Mouse (Mus musculus) neural tube, embryonic 11.5 days (tissue): ENCODE data around the gene Uts2b. TPM values are rescaled to one million over a fixed set of nuclear protein-coding genes. Genes with fewer than 3 reads are reported as not detected.

ENCODE experiments used
- ATAC-seq: fragments of 200-750 bp; cut with Nextera tagmentation; 2 replicates; pipeline ENCODE4 v1.8.0; 2017; ENCODE audit warnings: moderate number of reproducible peaks, mild to moderate bottlenecking, moderate TSS enrichment, moderate library complexity; ENCODE audit not compliant: insufficient read depth, low FRiP score, low TSS enrichment
- DNase-seq: peaks from one replicate; pipeline ENCODE4 v3.0.0-alpha.2; 2015; ENCODE audit warnings: low spot score
- H3K27ac ChIP-seq: fragments of 300-500 bp; sonication (generic); 2 replicates; pipeline ENCODE4 v1.5.1; 2014; ENCODE audit warnings: low read depth, mild to moderate bottlenecking, low read length
- H3K27me3 ChIP-seq: fragments of 300-500 bp; sonication (generic); 2 replicates; pipeline ENCODE4 v1.6.1; 2014; ENCODE audit warnings: mild to moderate bottlenecking, low read length, mixed read lengths; ENCODE audit not compliant: control insufficient read depth, insufficient read depth
- H3K36me3 ChIP-seq: fragments of 300-500 bp; sonication (generic); 2 replicates; pipeline ENCODE4 v1.6.1; 2014; ENCODE audit warnings: mild to moderate bottlenecking, low read length, moderate library complexity, mixed read lengths; ENCODE audit not compliant: control insufficient read depth, insufficient read depth
- H3K4me1 ChIP-seq: fragments of 300-500 bp; sonication (generic); 2 replicates; pipeline ENCODE4 v1.6.1; 2014; ENCODE audit warnings: low read length, mixed read lengths; ENCODE audit not compliant: control insufficient read depth, insufficient read depth
- H3K4me2 ChIP-seq: fragments of 300-500 bp; sonication (generic); 2 replicates; pipeline ENCODE4 v1.6.1; 2014; ENCODE audit warnings: low read depth, mild to moderate bottlenecking, moderate library complexity
- H3K4me3 ChIP-seq: fragments of 300-500 bp; sonication (generic); 2 replicates; pipeline ENCODE4 v1.5.1; 2014; ENCODE audit warnings: low read depth, low read length
- H3K9ac ChIP-seq: fragments of 300-500 bp; sonication (generic); 2 replicates; pipeline ENCODE4 v1.6.1; 2014; ENCODE audit warnings: mild to moderate bottlenecking, low read length
- H3K9me3 ChIP-seq: fragments of 300-500 bp; sonication (generic); 2 replicates; pipeline ENCODE4 v1.6.1; 2016; ENCODE audit warnings: low read length; ENCODE audit not compliant: control insufficient read depth
- WGBS: fragments of 180-500 bp; shearing (Covaris S2); extraction: QIAGEN DNeasy Blood & Tissue Kit; methylation state at CpG from one replicate; pipeline ENCODE4 v1.1.7; 2014; 5-methylcytosine and 5-hydroxymethylcytosine counted together
- polyA plus RNA-seq: library from polyadenylated mRNA; unstranded; fragments of >200 nt; fragmentation: Nextera tagmentation; extraction: Ambion mirVana; gene quantifications from 2 replicates; pipeline ENCODE4 v1.2.1, GENCODE M21; 2014

Uts2b gene
- 7.5 and 10.7 TPM in 2 replicates for polyA plus RNA-seq

DNA sequence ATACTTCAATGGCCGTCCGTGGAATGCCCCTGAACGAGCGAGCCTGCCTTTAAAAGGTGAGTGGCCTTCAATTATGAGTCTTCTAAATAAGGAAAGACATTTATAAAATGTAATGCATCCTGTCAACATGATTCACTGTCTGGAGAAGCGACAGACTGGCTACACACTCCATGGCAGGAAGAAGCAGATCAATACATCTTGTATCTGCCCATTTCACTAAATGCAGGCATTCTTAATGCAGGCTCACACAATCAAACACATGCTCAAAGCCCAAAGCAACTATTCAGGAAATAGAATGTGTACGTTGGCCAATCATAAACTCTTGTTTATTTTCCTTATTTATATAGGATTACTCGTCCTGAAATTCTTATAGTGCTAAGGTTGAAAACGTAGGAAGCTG is at the start of gene Uts2b:
Gene Uts2b, minus strand, starts transcription at position 49 of the 400 bp plus-strand sequence.
- H3K9me3 ChIP-seq: no peaks in the 10 kb centered on the region
- no peak within 1 kb of the TSS for H3K4me2 ChIP-seq
- 81% methylated on average over 8 of the region's 8 CpGs for WGBS
- H3K27me3 ChIP-seq: no peaks in the 10 kb centered on the region
- DNase-seq (no peak), ATAC-seq (no peak)
- H3K4me3 ChIP-seq: no peak within 1 kb of the TSS
- H3K4me1 ChIP-seq: no peaks in the 10 kb centered on the region
- no peak within 1 kb of the TSS for H3K9ac ChIP-seq
- no peaks in the 10 kb centered on the region for H3K36me3 ChIP-seq
- no peak within 1 kb of the TSS for H3K27ac ChIP-seq

DNA sequence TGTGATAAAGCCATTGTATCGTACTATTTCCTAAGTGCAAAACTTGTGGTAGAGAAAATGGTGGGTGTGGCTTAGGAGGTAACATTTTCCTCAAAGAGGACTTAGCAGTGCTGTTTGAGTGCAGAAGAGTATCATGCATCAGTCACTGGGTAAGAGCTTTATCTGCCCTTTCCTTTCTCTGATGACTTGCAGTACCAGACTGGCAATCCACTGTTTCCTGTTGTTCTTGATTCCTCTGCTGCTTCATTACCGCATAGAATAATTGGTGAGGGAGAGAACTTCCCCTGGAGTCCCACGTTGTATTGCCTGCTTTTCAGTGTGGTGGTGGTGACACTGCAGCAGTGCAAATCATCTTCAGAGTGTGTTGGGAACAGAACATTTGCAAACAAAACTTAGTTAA is 47.6 kb upstream of the Uts2b start:
- H3K27me3 ChIP-seq: no peaks in the 10 kb centered on the region
- WGBS: 89% methylated on average over 3 of the region's 3 CpGs
- H3K4me3 ChIP-seq: no peak overlapping the region
- H3K9ac ChIP-seq: no peak overlapping the region
- H3K9me3 ChIP-seq: no peaks in the 10 kb centered on the region
- no peak overlapping the region for H3K4me2 ChIP-seq
- H3K27ac ChIP-seq: no peak overlapping the region
- H3K4me1 ChIP-seq: no peaks in the 10 kb centered on the region
- no peak for ATAC-seq
- H3K36me3 ChIP-seq: peaks cover 16% of the 10 kb centered on the region
- DNase-seq: no peak

DNA sequence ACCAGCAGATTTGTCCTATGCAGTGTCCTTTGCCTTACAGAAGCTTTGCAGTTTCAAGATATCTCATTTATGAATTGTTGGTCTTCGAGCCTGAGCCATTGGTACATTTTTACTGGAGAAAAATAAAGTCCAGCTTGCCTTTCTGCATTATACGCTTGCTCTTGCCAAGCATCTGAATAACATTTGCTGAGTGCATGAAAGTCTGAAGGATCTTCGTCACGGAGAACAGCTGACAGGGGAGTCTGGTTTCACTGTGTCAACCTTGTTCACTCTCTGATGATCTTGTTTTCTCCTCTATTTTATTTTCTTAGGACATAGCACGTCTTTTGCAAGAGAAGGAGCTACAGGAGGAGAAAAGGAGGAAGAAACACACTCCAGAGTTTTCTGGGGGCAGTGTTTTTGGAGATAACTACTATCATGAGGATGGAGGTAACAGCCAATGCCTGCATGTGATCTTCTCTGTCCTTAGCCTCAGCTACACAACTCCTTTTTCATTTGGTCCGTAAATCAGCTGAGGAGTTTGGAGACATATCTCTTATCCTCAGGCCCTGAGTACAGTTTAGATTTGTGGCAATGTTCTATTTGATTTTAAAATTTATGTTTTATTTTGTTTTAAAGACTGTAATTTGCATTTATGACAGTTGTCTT is 47.0 kb upstream of the Uts2b start:
- H3K4me1 ChIP-seq: no peaks in the 10 kb centered on the region
- no peak for DNase-seq
- no peaks in the 10 kb centered on the region for H3K9me3 ChIP-seq
- no peaks in the 10 kb centered on the region for H3K27me3 ChIP-seq
- WGBS: 92% methylated on average over 6 of the region's 6 CpGs
- H3K36me3 ChIP-seq: peaks cover 11% of the 10 kb centered on the region
- no peak for ATAC-seq
- no peak overlapping the region for H3K27ac ChIP-seq
- H3K4me2 ChIP-seq: no peak overlapping the region
- no peak overlapping the region for H3K4me3 ChIP-seq
- H3K9ac ChIP-seq: no peak overlapping the region

DNA sequence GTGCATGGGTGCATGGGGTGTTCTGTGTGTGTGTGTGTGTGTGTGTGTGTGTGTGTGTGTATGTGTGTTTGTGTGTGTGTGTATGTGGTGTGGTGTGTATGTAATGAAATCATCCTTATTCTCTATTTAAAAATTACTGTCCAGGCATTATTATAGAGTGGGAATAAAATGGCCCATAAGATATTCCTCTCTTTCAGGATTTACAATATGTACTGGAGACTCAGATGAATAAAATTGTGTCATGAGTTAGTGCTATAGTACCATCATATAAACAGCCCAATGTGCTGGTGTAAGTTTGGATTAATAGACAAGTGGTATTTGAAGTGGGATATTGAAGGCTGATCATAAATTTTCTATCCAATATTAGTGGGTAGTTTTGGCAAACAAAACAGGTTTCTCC is 34.1 kb upstream of the Uts2b start:
- DNase-seq (no peak), ATAC-seq (no peak)
- Histone ChIP-seq H3K36me3 (no peaks in the 10 kb centered on the region), H3K4me2 (no peak overlapping the region), H3K4me1 (no peaks in the 10 kb centered on the region), H3K9me3 (no peaks in the 10 kb centered on the region), H3K4me3 (no peak overlapping the region), H3K27ac (no peak overlapping the region), H3K9ac (no peak overlapping the region), H3K27me3 (no peaks in the 10 kb centered on the region)

DNA sequence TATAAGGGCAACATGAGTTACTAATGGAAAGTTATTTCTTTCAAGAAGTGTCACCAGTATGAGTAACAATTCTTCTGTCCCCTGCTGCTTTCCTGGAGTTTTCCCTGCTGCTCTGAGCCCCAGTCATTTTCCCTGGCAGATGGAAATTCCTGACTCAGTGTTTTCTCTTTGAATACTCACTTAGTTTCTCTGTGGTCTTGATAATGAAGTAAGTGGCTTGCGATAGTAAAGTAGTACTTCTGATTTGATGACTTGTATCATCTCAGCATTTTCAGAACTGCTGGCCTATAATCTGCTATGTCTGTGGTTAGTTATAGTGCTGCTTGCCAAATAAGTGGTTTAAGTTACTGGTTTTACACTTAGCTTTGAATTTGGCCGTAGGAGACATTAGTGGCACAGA is 31.5 kb upstream of the Uts2b start:
- H3K4me1 ChIP-seq: no peaks in the 10 kb centered on the region
- H3K4me3 ChIP-seq: no peak overlapping the region
- 89% methylated on average over 2 of the region's 2 CpGs for WGBS
- no peak overlapping the region for H3K4me2 ChIP-seq
- no peaks in the 10 kb centered on the region for H3K27me3 ChIP-seq
- H3K27ac ChIP-seq: no peak overlapping the region
- no peaks in the 10 kb centered on the region for H3K36me3 ChIP-seq
- H3K9ac ChIP-seq: no peak overlapping the region
- ATAC-seq (no peak), DNase-seq (no peak)
- no peaks in the 10 kb centered on the region for H3K9me3 ChIP-seq

DNA sequence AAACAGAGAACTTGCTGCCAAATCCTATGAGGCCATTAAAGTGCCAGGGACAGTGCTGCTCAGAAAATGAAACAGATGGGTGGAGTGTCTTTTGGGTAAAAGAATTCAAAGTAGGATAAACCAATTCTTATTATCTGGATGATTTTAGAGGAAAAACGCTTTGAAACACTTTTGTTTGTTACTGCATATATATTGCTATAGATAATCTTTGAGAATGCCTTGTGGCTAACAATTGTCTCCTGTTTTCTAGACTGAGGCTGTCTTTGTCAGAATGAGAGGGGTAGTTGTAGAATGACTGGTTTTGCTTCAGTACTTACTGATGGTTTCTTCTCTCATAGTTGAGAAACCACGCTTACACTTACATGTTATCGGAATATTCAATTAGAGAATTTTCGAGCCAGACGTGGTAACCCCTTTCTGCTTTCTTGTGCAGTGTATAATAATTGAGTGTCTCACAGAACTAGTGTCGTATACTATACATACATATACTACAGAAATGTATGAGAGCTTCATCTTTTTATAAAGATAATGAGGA is 29.7 kb upstream of the Uts2b start:
- Histone ChIP-seq H3K4me2 (no peak overlapping the region), H3K9ac (no peak overlapping the region), H3K4me3 (no peak overlapping the region), H3K36me3 (no peaks in the 10 kb centered on the region), H3K4me1 (no peaks in the 10 kb centered on the region), H3K27me3 (no peaks in the 10 kb centered on the region), H3K27ac (no peak overlapping the region), H3K9me3 (no peaks in the 10 kb centered on the region)
- no peak for DNase-seq
- no peak for ATAC-seq
- 90% methylated on average over 6 of the region's 6 CpGs for WGBS

DNA sequence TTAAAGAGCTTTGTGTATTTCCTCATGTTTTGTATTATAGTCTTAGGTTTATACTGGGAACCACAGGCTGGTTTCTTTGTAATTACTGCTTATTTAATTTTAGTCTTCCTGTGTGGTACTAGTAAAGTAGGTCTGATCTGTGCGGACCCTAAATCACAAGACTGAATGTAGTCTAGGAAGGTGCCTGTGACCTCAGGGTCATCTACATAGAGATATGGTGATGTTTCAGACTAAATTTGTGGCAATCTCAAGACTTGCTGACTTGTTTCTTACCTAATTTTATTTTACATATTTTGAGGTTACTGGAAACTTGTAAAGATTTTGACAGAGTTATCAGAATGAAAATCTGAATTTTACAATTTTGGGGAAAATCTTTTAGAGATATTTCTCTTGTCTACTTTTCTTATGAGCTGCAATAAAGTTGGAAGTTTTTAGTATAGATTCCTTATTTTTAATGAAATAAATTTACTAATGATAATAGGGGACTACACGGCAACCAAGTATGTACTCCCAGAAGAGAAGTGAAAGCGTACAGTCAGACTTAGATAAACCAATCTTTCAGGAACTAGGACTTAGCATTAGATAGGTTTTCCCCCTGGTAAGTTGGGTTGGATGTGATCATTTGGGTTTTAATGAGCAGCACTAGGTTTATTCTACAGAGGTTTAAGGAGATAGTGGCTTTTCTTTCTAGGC is 29.1 kb upstream of the Uts2b start:
- no peak overlapping the region for H3K4me3 ChIP-seq
- no peaks in the 10 kb centered on the region for H3K4me1 ChIP-seq
- DNase-seq: no peak
- no peak overlapping the region for H3K27ac ChIP-seq
- H3K9ac ChIP-seq: no peak overlapping the region
- WGBS: over 99% methylated on average over 3 of the region's 3 CpGs
- H3K27me3 ChIP-seq: no peaks in the 10 kb centered on the region
- H3K36me3 ChIP-seq: no peaks in the 10 kb centered on the region
- no peak overlapping the region for H3K4me2 ChIP-seq
- no peak for ATAC-seq
- no peaks in the 10 kb centered on the region for H3K9me3 ChIP-seq

DNA sequence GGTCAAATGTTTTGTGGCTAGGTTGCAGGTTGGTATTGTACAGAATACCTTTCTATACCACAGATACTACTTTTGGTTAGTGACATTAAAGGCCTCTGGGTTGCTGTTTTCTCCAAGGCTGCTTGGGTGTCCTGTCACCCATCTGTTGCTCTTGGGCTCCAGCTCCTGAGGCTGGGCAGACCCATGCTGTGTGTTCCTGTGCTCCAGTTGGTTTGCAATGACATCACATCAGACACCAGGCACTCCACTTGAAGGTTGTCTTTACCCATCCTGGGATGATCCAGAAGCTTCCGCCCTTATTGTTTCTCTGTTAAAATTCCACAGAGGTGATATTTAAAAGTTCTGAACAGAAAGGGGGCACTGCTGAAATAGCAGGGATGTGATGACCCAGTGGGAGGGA is 26.9 kb upstream of the Uts2b start:
- Histone ChIP-seq H3K4me2 (no peak overlapping the region), H3K9ac (no peak overlapping the region), H3K4me3 (no peak overlapping the region), H3K27ac (no peak overlapping the region), H3K27me3 (no peaks in the 10 kb centered on the region), H3K36me3 (no peaks in the 10 kb centered on the region), H3K9me3 (no peaks in the 10 kb centered on the region), H3K4me1 (no peaks in the 10 kb centered on the region)
- no peak for DNase-seq
- no peak for ATAC-seq
- 97% methylated on average over 1 of the region's 1 CpGs for WGBS
